Mouse (Mus musculus) frontal cortex, postnatal 36 days (tissue): ENCODE results near the gene Gm14327.
"Not testable (repeated sequence)": the region's sequence is repeated elsewhere in the genome, so short reads cannot be mapped to it uniquely, and the experiment has no call there.

Source experiments
- DNase-seq, 2 experiments: peaks; one replicate each; pipeline ENCODE4 v3.0.0; 2022; ENCODE audit warnings: low spot score in 2 of 2

Gm14327 gene

DNA sequence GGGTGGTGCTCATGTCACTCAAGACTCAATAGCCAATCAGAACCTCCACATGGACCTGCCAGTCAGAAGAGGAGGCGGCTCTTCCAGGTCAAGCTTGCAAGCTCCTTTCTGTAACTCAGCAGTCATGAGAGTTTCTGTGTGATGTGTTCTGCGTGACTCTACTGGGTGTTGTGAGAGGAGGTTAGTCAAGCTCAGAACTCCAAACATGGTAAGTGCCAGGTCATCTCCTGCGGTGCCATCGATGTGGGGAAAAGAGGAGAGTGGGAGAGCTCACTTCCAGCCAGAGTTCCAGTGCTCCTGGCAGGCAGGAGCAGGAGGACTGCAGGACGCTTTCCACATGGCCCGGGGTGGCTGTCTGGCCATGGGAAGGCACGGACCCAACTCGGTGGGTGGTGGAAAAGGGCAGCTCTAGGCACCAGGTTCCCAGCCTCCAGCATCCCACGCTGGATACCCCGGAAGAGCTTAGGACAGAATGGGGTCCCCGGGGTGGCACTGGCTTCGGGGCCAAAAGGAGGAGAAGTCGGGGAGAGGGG, at the start of gene Gm14327:
Gene Gm14327 (plus strand): TSS at position 51 of the 533 bp plus-strand sequence.
- not testable (repeated sequence) for DNase-seq

DNA sequence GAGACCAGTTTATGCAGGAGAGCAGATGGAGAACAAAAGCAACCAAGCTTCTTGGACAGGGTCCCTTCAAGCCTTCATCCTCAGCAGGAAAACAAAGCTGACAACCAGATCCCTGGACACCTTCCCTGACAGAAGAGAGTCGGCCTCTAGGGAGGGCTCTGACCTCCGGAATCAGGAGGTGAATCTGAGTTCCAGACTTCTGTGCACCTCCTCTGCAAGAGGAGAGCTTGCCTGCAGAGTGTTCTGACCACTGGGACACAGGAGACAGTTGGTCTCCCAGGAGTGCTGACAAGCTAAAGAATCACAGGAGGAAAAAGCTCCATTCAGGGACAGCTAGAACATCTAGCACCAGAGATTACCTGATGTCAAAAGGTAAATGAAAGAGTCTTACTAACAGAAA, 34.6 kb upstream of the Gm14327 start:
- DNase-seq = not testable (repeated sequence)

DNA sequence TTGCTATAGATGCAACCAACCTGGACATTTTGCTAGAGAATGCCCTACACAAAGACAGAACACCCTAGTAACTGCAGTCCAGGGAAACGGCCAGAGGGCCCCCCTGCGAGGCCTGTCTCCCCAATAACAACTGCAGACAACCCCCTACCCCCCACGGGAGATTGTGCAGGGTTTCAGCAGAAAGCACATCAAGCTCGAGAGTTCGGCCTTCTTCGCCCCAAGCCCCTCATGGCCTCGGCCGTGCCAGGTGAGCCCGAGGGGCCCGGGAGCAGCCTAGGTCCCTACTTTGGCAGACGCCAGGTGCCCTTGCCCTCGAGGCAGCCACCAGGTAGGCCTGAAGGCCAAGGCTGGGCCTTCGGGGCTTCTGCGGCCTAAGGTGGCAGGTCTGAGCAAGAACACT, 9.2 kb upstream of the Gm14327 start:
- DNase-seq = not testable (repeated sequence)

DNA sequence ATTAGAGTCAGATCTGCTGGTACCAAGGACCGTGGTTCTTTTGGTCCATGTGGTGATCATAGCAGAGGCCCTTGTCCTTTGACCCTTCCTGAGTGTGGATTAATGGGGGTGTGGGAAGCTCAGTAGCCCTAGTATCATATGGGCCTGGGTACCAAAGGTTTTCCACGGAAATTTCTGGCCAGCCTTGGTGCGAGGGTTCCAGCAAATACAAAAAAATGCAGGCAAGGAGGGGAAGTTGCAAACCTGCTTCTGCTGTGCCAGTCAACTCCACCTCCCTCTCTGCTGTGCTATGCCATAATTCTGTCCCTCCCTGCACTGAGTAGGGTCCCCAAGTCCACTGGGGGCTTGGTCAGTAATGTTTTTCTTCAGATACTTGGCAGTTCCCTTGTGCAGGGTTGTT, 1.3 kb downstream of the Gm14327 start:
- DNase-seq = peak in 1 of 2 experiments; percentile 1

DNA sequence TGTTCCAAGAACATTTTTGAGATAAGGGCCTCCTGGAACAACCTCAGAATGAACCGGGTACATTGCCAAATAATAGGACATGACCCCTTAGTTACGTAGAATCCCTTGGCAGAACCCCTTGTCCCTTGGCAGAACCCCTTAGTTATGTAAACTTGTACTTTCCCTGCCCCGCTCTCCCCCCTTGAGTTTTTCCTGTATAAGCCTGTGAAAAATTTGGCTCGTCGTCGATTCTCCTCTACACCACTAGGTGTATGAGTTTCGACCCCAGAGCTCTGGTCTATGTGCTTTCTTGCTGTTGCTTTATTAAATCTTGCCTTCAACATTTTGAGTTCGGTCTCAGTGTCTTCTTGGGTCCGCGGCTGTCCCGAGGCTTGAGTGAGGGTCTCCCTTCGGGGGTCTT, 6.4 kb downstream of the Gm14327 start:
- DNase-seq = not testable (repeated sequence)

DNA sequence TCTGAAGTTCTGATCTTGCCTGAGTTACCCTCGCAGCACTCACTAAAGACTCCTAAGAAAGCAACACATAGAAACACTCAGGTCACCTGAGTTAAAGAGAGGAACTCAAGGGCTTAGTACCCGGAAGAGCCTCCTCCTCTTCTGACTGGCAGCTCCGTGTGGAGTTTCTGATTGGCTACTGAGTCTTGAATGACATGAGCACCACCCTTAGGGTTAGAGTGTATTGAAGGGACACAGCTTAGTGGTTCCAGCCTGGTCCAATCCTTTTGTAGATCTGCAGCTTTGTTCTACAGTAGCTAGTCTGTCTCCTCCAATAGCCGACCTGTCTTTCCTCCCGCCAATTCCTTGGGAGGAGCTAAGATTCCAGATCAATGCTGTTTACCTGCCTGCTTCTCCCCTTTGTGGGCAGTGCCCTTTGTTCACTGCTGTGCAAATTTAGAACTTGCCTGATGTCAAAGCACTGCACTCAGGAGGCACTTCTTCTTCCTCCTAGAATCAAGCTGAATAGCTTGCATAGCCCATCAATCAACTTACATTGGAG, 28.7 kb downstream of the Gm14327 start, which contains the start of gene Zfp972:
Gene Zfp972 (minus strand): TSS at position 51 of the 541 bp plus-strand sequence.
- DNase-seq = not testable (repeated sequence)
